Mouse (Mus musculus) C2C12 (cell line): ENCODE results near the gene Prrx1. TPM values are rescaled to one million over a fixed set of nuclear protein-coding genes. Genes with fewer than 3 reads are reported as not detected.
A peak's percentile ranks its signal among the peaks of the same experiment; 100 is the strongest.

Experiments
- H3K27me3 ChIP-seq: one replicate; pipeline ENCODE4 v1.6.1; 2011; ENCODE audit not compliant: control insufficient read depth, insufficient read depth, insufficient read length
- H3K36me3 ChIP-seq: one replicate; pipeline ENCODE4 v1.6.1; 2011; ENCODE audit not compliant: control insufficient read depth, insufficient read depth
- H3K4me3 ChIP-seq: one replicate; pipeline ENCODE4 v1.5.1; 2011; ENCODE audit warnings: mild to moderate bottlenecking, control low read depth; ENCODE audit not compliant: poor library complexity, insufficient read depth, severe bottlenecking
- H3K79me2 ChIP-seq: one replicate; pipeline ENCODE4 v1.6.1; 2011; ENCODE audit not compliant: control insufficient read depth, insufficient read depth
- H3K79me3 ChIP-seq: one replicate; pipeline ENCODE4 v1.6.1; 2011; ENCODE audit warnings: low read depth, control low read depth
- H3ac ChIP-seq: one replicate; pipeline ENCODE3; 2011; ENCODE audit warnings: low read depth; ENCODE audit not compliant: control insufficient read depth, insufficient read length
- CEBPB ChIP-seq: IDR thresholded peaks from one replicate; pipeline ENCODE4 v1.6.1; 2011; ENCODE audit warnings: low read depth, mild to moderate bottlenecking, control low read depth, moderate library complexity
- CTCF ChIP-seq: IDR thresholded peaks from one replicate; pipeline ENCODE4 v1.5.1; 2011; ENCODE audit not compliant: control insufficient read depth, insufficient read depth, insufficient read length
- FOSL1 ChIP-seq: IDR thresholded peaks from one replicate; pipeline ENCODE4 v1.8.0; 2011; ENCODE audit warnings: mild to moderate bottlenecking, low read length; ENCODE audit not compliant: poor library complexity, insufficient read depth, severe bottlenecking
- MAX ChIP-seq: IDR thresholded peaks from one replicate; pipeline ENCODE4 v1.6.1; 2011; ENCODE audit warnings: mild to moderate bottlenecking, control low read depth
- MYOD1 ChIP-seq: IDR thresholded peaks from one replicate; pipeline ENCODE4 v1.6.1; 2011; ENCODE audit warnings: low read depth; ENCODE audit not compliant: control insufficient read depth, insufficient read length
- MYOG ChIP-seq: IDR thresholded peaks from one replicate; pipeline ENCODE4 v1.6.1; 2011; ENCODE audit not compliant: control insufficient read depth, insufficient read length; ENCODE audit errors: extremely low read depth
- USF1 ChIP-seq: IDR thresholded peaks from one replicate; pipeline ENCODE4 v1.6.1; 2011; ENCODE audit warnings: low read depth, mild to moderate bottlenecking, control low read depth, moderate library complexity
- polyA plus RNA-seq: library from polyadenylated mRNA; unstranded; fragments of >200 nt; fragmentation: generic; extraction: Trizol; gene quantifications from one replicate; pipeline ENCODE4 v1.2.1, GENCODE M21; 2012; ENCODE audit warnings: missing spikeins

Gene Prrx1
- polyA plus RNA-seq, 1 experiment = 5.1 TPM

- TF ChIP-seq USF1 (no peak), CEBPB (peak; percentile 80)
- no peak overlapping the region for H3ac ChIP-seq
- H3K36me3 ChIP-seq = no peaks in the 10 kb centered on the region
- no peaks in the 10 kb centered on the region for H3K27me3 ChIP-seq
- no peaks in the 10 kb centered on the region for H3K79me3 ChIP-seq
- H3K79me2 ChIP-seq = peaks cover under 1% of the 10 kb centered on the region
- no peak overlapping the region for H3K4me3 ChIP-seq
Observed at GRCm38 (mm10) chr1:163266853-163267538, 46.5 kb downstream of the Prrx1 start.

- no peaks in the 10 kb centered on the region for H3K27me3 ChIP-seq
- no peaks in the 10 kb centered on the region for H3K79me2 ChIP-seq
- H3K79me3 ChIP-seq = no peaks in the 10 kb centered on the region
- TF ChIP-seq MYOD1 = no peak
- no peak for TF ChIP-seq MYOG
- TF ChIP-seq MAX = no peak
- no peak for TF ChIP-seq USF1
- no peak for TF ChIP-seq FOSL1
- no peak for TF ChIP-seq CTCF
- no peak for TF ChIP-seq CEBPB
- H3ac ChIP-seq = no peak overlapping the region
- no peak overlapping the region for H3K4me3 ChIP-seq
- H3K36me3 ChIP-seq = peaks cover 17% of the 10 kb centered on the region
Observed at GRCm38 (mm10) chr1:163257298-163257697, 56.2 kb downstream of the Prrx1 start.

GRCm38 (mm10) chr1:163255884-163256283 is 57.6 kb downstream of the Prrx1 start:
- Histone ChIP-seq H3K79me2 (no peaks in the 10 kb centered on the region), H3K36me3 (peaks cover 15% of the 10 kb centered on the region), H3K4me3 (no peak overlapping the region), H3K79me3 (no peaks in the 10 kb centered on the region), H3ac (no peak overlapping the region), H3K27me3 (no peaks in the 10 kb centered on the region)
- TF ChIP-seq CTCF (no peak), USF1 (no peak), MYOD1 (no peak), CEBPB (no peak), MYOG (no peak), MAX (no peak), FOSL1 (no peak)

- Histone ChIP-seq H3K27me3 (no peaks in the 10 kb centered on the region), H3K4me3 (no peak overlapping the region), H3ac (no peak overlapping the region), H3K79me2 (no peaks in the 10 kb centered on the region), H3K36me3 (peaks cover 3% of the 10 kb centered on the region), H3K79me3 (no peaks in the 10 kb centered on the region)
- TF ChIP-seq USF1 (no peak), MYOG (no peak), MYOD1 (no peak), CEBPB (no peak), FOSL1 (no peak), MAX (no peak)
Observed at GRCm38 (mm10) chr1:163252796-163253195, 60.7 kb downstream of the Prrx1 start.

GRCm38 (mm10) chr1:163252331-163252730 is 61.2 kb downstream of the Prrx1 start:
- Histone ChIP-seq H3K79me3 (no peaks in the 10 kb centered on the region), H3K36me3 (no peaks in the 10 kb centered on the region), H3K4me3 (no peak overlapping the region), H3K27me3 (no peaks in the 10 kb centered on the region), H3K79me2 (no peaks in the 10 kb centered on the region), H3ac (no peak overlapping the region)
- TF ChIP-seq MYOG = no peak
- no peak for TF ChIP-seq CTCF
- TF ChIP-seq MAX = no peak
- TF ChIP-seq MYOD1 = no peak
- no peak for TF ChIP-seq FOSL1
- no peak for TF ChIP-seq CEBPB
- TF ChIP-seq USF1 = no peak

- no peaks in the 10 kb centered on the region for H3K79me3 ChIP-seq
- no peaks in the 10 kb centered on the region for H3K36me3 ChIP-seq
- no peak for TF ChIP-seq MYOD1
- TF ChIP-seq MYOG = no peak
- TF ChIP-seq CTCF = no peak
- no peak for TF ChIP-seq USF1
- H3K79me2 ChIP-seq = no peaks in the 10 kb centered on the region
- no peak overlapping the region for H3ac ChIP-seq
- H3K4me3 ChIP-seq = no peak overlapping the region
- H3K27me3 ChIP-seq = no peaks in the 10 kb centered on the region
Observed at GRCm38 (mm10) chr1:163251766-163252165, 61.7 kb downstream of the Prrx1 start.
